Mouse (Mus musculus) heart, adult 2 months (tissue): ENCODE data around the gene Bcl2l2.

Experiments used
- CTCF ChIP-seq: fragments of 200-600 bp; IDR thresholded peaks from 2 replicates; pipeline ENCODE4 v1.8.1; 2022; ENCODE audit warnings: antibody characterized with exemption, mild to moderate bottlenecking, moderate library complexity
- EP300 ChIP-seq: fragments of 200-500 bp; IDR thresholded peaks from 2 replicates; pipeline ENCODE4 v1.6.1; 2011; ENCODE audit warnings: low read depth, low read length, control low read depth; ENCODE audit not compliant: insufficient read depth
- POLR2A ChIP-seq: fragments of 200-500 bp; IDR thresholded peaks from 2 replicates; pipeline ENCODE4 v1.6.1; 2011; ENCODE audit warnings: mild to moderate bottlenecking, low read depth, low read length, control low read depth; ENCODE audit not compliant: insufficient read depth

- no peak for TF ChIP-seq CTCF
- TF ChIP-seq POLR2A = no peak
- no peak for TF ChIP-seq EP300
Observed at GRCm38 (mm10) chr14:54932645-54933150, 49.5 kb downstream of the Bcl2l2 start, which contains the start of gene Il25.
